Mouse (Mus musculus) ES-Bruce4 (cell line): ENCODE results near the gene Zfp335.
A peak's percentile ranks its signal among the peaks of the same experiment; 100 is the strongest.

ENCODE experiments used
- CTCF ChIP-seq: IDR thresholded peaks from one replicate; pipeline ENCODE4 v1.8.1; 2011; ENCODE audit warnings: low read depth, low read length
- POLR2A ChIP-seq: IDR thresholded peaks from one replicate; pipeline ENCODE4 v1.8.1; 2011; ENCODE audit warnings: low read length; ENCODE audit not compliant: insufficient read depth

- TF ChIP-seq CTCF (peak; percentile 32), POLR2A (no peak)
Measured at GRCm38 (mm10) chr2:164894644-164895043, 16.9 kb downstream of the Zfp335 start.
